Mouse (Mus musculus): Measurements from ENCODE around the gene Bcl11b.

Bcl11b gene

GRCm38 (mm10) chr12:108003483-108003882, at the start of gene Bcl11b:
TSS of gene Bcl11b (minus strand) at chr12:108003602.
- DNase-seq, result no peak

GRCm38 (mm10) chr12:108050996-108051395, 47.6 kb upstream of the Bcl11b start:
- no peak for DNase-seq

GRCm38 (mm10) chr12:108049625-108050024, 46.2 kb upstream of the Bcl11b start:
- no peak for DNase-seq

- no peak for DNase-seq
Observed at GRCm38 (mm10) chr12:108042239-108042571, 38.8 kb upstream of the Bcl11b start.

GRCm38 (mm10) chr12:108041571-108042238, 38.3 kb upstream of the Bcl11b start:
- DNase-seq, result peak; percentile 89 to 91

GRCm38 (mm10) chr12:108037446-108037845, 34.0 kb upstream of the Bcl11b start:
- DNase-seq, result no peak

- DNase-seq, result no peak
Observed at GRCm38 (mm10) chr12:108035412-108036078, 32.1 kb upstream of the Bcl11b start.

- no peak for DNase-seq
Observed at GRCm38 (mm10) chr12:108022835-108023615, 19.6 kb upstream of the Bcl11b start.

- peak; percentile 73 to 76 for DNase-seq
Observed at GRCm38 (mm10) chr12:108012003-108012402, 8.6 kb upstream of the Bcl11b start.

GRCm38 (mm10) chr12:108010346-108010745, 6.9 kb upstream of the Bcl11b start:
- no peak for DNase-seq

GRCm38 (mm10) chr12:108009156-108009555, 5.8 kb upstream of the Bcl11b start:
- no peak for DNase-seq

GRCm38 (mm10) chr12:108005816-108006626, 2.6 kb upstream of the Bcl11b start:
- peak; percentile 25 to 37 for DNase-seq

GRCm38 (mm10) chr12:108005488-108005800, 2.0 kb upstream of the Bcl11b start:
- no peak for DNase-seq

- DNase-seq, result no peak
Observed at GRCm38 (mm10) chr12:108004701-108005487, 1.5 kb upstream of the Bcl11b start.

- DNase-seq, result peak in 1 of 2 experiments; percentile 17
Observed at GRCm38 (mm10) chr12:108003928-108004327, 526 bp upstream of the Bcl11b start.

- no peak for DNase-seq
Observed at GRCm38 (mm10) chr12:108002436-108003189, 789 bp downstream of the Bcl11b start.

GRCm38 (mm10) chr12:108001652-108002340, 1.6 kb downstream of the Bcl11b start:
- no peak for DNase-seq

GRCm38 (mm10) chr12:108000715-108001080, 2.7 kb downstream of the Bcl11b start:
- no peak for DNase-seq

- no peak for DNase-seq
Observed at GRCm38 (mm10) chr12:107999751-108000714, 3.4 kb downstream of the Bcl11b start.

- peak; percentile 61 to 82 for DNase-seq
Observed at GRCm38 (mm10) chr12:107998746-107999145, 4.7 kb downstream of the Bcl11b start.
